Mouse (Mus musculus): Measurements from ENCODE around the gene Tuba8. TPM values are rescaled to one million over a fixed set of nuclear protein-coding genes. Genes with fewer than 3 reads are reported as not detected.
A peak's percentile ranks its signal among the peaks of the same experiment; 100 is the strongest.

Gene Tuba8
- polyA plus RNA-seq, 1 experiment = 0.20 TPM

DNA sequence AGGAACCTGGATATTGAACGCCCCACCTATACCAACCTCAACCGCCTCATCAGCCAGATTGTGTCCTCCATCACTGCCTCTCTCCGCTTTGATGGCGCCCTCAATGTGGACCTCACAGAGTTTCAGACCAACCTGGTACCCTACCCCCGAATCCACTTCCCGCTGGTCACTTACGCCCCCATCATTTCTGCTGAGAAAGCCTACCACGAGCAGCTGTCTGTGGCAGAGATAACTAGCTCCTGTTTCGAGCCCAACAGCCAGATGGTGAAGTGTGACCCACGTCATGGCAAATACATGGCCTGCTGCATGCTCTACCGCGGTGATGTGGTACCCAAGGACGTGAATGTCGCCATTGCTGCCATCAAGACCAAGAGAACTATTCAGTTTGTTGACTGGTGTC is 12.5 kb downstream of the Tuba8 start:
- WGBS = 96% methylated on average over 14 of the region's 14 CpGs
- no peak for DNase-seq (ENCODE audit: low read depth, low spot score)

DNA sequence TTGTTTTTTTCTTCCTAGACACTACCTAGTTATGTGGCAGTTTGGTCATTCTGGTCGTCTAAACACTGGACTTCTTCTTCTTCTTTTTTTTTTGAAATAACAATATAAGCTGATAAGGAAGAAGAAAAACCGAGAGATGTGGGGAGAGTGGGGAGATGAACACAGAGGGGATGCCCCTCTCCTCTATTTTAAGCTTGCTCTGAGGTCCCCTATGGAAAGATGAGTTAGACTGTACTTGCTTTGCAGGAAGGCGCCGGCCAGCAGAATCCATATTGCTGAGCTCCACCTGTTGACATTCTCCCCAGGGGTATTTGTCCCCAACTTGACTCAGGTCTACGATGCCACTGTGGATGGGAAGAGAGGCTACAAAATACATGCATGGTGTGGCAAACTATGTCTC is 13.6 kb downstream of the Tuba8 start:
- DNase-seq (ENCODE audit: low read depth, low spot score) = no peak
- 66% methylated on average over 5 of the region's 5 CpGs for WGBS

DNA sequence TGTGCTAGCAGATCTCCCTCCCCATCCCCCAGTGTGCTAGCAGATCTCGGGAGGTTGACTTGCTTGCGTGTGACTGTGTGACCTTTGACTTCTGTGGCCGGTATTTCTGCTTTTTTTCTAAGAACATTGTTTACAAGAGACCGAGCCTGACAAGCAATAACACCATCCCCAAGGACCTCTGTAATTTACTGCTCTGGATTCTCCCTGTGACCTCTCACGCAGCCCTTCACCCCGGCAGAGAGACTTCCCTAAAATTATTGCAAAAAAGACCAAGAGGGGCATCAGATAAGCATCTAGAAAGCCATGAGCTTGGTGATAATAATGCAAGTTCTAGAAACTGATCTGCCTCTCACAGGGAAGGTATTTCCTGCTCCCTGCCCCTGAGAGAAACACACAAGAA is 14.5 kb downstream of the Tuba8 start:
- WGBS = 12% methylated on average over 6 of the region's 6 CpGs
- no peak for DNase-seq (ENCODE audit: low read depth, low spot score)

DNA sequence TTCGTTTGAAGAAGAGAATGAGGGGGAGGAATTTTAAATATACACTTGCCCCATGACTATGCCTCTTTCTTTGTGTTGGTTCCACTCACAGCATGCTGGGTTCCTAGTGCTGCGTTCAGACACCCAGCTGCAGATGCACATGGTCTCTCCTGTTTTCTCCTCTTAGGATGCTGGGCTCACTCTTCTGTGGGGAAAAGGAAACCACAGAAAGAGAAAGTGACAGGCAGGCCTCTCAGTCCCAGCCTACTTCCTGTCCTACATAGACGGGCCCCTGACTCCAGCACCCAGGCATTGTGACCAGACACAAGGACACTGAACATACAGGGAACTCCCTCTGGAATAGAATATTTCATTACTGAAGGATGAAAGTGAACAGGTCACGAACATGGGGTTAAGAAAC is 15.5 kb downstream of the Tuba8 start:
- 57% methylated on average over 4 of the region's 4 CpGs for WGBS
- DNase-seq (ENCODE audit: low read depth, low spot score) = no peak

DNA sequence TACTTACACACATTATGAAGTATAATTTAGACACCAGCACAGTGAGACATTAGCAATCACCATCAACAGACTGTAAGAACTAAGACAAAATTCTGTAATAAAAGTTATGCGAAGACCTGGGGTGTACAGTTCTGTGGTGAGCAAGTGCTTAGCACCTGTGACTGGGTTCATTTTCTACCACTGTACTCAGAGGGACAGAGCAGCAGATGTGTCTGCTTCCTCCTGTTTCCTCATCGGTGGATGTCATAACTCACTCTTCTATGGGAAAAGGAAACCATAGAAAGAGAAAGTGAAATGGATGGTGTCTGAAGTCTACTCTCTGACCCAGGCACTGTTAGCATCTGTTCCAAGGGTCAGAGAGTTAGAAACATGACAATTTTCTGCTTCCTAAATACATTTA is 16.2 kb downstream of the Tuba8 start:
- 44% methylated on average over 2 of the region's 2 CpGs for WGBS
- no peak for DNase-seq (ENCODE audit: low read depth, low spot score)

DNA sequence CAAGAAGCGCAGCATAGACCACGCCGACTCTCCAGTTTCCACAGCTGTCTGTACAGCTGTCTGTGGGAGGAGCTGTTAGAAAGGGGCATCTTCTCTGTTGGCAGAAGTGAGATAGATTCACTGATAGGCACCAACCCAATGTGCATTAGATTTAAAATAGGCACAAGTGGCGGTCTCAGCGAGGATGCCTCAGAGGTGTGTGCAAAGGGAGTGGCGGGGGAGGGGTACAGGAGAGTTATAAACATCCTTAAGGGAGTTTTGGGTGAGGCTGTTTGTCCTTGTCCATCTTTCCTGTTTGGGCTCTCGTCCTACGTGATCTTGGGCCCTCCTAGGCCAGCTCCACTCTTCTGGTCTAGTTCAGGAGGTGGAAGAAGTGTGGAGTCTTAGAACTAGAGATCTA is 17.9 kb downstream of the Tuba8 start:
- DNase-seq (ENCODE audit: low read depth, low spot score) = no peak
- 41% methylated on average over 8 of the region's 8 CpGs for WGBS

DNA sequence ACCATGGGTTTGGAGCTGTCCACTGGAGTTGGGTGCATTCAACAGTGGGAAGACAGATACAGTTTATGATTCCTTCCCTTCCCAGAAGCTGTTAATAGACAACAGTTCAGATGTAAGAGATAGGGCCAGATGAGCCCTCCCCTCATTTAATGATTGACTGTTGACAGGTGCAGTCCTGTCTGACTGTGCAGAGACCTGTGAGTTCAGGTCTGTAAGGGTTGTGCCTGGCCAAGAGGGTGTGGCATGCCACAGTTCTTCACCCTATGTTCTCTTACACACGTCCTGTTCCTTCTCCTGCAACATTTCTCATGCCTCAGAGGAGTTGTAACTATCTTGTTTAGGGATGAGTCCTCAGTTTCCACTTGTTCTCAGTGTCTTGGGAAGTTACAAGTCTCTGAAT is 22.2 kb downstream of the Tuba8 start:
- WGBS = 30% methylated on average over 1 of the region's 1 CpGs
- no peak for DNase-seq (ENCODE audit: low read depth, low spot score)

DNA sequence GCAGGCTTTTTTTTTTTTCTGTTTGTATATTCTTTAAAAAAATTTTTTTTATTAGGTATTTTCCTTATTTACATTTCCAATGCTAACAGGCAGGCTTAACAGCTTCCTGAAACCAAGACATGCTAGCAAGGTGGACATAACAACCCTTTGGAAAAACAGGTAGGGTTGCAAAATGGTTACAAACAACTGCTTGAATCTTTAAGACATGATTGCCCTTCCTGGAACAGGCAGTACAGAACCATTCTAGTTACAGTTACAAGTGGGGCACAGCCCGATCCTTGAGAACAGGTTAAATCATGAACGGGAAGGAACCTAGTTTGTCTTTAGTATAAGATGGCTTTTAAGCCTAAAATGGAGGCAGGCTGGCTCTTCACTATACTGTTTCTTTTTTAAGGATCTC is 25.9 kb downstream of the Tuba8 start:
- no peak for DNase-seq (ENCODE audit: low read depth, low spot score)
- WGBS = 59% methylated on average over 2 of the region's 2 CpGs

DNA sequence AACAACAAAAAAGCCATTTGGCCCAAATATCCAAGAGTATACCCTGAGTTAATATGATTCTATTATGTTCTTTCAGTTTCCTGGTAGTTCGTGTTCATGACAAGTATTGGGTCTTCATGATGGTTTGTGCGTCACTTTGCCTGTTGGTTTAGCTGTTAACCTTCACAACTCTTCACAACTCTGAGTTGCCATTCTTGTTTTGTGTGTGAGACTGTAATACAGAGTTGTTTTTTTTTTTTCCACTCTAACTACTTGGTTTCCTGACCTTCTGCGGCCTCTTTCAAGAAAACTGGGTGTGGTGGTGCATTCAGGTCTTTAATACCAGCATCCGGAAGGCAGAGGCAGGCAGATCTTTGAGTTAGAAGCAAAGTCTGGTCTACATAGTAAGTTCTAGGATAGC is 27.7 kb downstream of the Tuba8 start:
- no peak for DNase-seq (ENCODE audit: low read depth, low spot score)
- 95% methylated on average over 4 of the region's 4 CpGs for WGBS

DNA sequence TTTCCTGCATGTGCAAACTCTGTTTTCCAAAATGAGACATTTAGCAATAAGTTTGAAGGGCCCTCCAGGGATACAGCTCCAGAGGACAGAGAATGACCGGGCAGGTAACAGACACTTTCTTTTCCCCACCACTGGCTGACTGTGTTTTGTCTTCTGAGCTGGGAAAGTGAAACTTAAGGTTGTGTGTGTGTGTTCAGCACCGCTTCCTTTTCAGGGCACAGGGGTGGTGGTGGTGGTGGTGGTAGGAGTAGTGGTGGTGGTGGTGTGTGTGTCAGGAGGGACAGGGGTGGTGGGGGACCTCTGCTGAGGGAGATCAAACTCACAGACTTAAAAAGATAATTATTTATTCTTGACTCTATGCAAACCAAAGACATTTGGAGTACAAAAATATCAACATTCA is 31.3 kb downstream of the Tuba8 start:
- DNase-seq (ENCODE audit: low read depth, low spot score) = no peak
- WGBS = 74% methylated on average over 2 of the region's 2 CpGs

DNA sequence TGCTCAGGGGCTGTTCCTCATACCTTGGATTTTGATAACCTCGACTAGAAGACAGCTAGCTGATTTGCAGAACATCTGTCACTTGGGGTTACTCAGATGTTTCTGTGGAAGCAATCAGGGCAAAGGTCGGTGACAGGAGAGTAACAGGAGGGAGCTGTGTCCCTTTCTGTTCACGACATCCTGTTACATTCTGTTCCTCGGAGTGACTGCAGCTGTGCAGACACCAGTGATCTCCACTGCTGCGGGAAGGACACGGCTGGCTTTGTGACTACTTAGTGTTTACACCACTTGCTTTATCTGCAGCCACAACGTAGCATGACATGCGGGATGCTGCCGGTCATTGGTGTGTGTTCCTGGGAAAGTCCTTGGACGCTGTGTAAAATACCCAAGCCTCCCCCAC is 32.7 kb downstream of the Tuba8 start:
- 41% methylated on average over 10 of the region's 10 CpGs for WGBS
- no peak for DNase-seq (ENCODE audit: low read depth, low spot score)

DNA sequence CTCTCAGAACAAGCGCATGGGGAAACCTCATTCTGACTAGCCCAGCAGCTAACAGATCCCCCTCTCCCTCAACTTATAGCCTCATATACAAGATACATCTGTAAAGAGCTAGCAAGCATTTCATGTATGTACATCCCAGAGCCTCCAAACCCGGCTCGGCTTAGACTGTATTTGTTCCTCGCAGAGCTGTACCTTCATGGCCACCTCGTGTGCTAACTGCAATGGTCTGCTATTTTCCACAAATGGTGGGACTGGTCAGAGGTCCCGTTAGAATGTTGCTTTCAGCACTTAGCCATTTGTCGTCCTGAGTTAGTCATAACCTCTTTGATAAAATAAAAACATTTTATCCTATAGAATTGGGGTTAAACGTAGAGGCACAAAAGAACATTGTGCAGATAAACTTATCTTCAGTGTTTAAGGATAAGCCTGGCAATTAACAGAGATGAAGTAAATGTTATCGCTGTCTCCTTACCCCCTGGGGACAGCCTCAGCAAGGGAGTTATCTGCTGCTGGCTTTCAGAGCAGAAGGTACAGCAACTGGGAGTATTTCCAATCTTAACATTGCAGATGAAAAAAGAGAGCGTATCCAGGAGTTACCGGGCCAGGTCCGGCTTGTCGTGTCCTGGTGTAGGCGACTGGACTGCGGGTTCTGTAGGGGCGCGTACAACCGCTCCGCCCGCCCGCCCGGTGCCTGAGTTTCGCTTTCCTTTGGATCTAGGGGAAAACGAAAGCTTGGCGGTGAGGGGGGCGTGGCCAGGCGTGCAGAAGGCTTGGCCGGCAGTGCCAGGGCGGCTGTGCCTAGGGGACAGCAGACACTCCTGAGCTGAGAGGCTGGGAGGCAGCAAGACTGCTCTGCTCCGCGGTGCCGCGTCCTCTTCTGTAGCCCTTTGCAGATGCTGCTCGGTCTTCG is 34.9 kb downstream of the Tuba8 start, which contains the start of gene Usp18:
TSS of gene Usp18 (plus strand) at position 780 of the 910 bp plus-strand sequence.
- DNase-seq (ENCODE audit: low read depth, low spot score) = peak; percentile 65
- WGBS = 3% methylated on average over 35 of the region's 35 CpGs

DNA sequence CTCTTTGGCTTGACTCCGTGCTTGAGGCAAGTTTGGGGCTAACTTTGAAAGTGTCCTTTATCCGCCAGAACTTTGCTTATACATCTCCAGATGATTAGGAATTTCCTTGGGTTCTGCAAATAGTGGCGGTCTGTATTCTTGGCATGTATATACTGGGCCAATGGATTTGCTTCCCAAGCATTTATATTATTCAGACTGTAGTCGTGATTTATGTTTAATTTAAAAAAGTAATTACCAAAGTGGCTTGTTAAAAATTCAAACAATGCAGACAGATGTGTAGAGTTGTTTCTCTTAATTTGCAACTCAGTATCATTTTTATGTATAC is 35.5 kb downstream of the Tuba8 start:
- no peak for DNase-seq (ENCODE audit: low read depth, low spot score)
- 7% methylated on average over 4 of the region's 4 CpGs for WGBS

DNA sequence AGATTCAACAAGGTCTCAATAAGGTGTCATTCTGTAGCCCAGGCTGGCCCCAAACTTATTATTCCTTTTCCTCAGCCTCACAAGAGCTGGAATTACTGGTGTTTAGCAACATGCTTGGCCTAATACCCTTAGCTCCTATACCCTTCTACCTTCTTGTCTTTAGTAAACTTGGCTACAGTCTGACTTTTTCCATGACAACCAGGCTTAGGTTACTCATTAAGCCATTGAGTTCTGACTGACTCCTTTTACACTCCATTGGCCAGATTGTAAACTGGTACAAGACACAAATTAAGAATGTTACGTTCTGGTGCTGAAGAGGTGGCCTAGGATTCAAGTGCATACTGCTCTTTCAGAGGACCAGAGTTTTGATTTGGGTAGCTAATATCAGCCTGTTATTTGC is 39.9 kb downstream of the Tuba8 start:
- no peak for DNase-seq (ENCODE audit: low read depth, low spot score)
- 30% methylated on average over 1 of the region's 1 CpGs for WGBS

DNA sequence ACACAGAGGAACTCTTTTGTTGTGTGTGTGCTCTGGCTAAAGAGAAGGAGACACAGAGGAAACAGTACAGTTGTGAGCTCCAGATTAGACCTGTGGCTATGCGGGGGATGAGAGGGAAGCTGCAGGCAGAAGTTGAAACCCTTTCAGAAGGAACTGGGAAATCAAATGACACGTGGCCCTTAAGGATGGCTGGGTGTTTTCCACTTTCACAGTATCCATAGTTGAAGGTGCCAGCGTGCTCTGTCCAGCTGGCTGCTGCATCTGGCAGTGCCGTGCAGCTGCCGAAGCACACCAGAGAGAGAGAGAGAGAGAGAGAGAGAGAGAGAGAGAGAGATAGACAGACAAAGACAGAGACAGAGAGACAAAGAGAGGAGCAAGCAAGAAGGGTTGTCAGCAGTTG is 40.8 kb downstream of the Tuba8 start:
- 66% methylated on average over 5 of the region's 5 CpGs for WGBS
- DNase-seq (ENCODE audit: low read depth, low spot score) = no peak

DNA sequence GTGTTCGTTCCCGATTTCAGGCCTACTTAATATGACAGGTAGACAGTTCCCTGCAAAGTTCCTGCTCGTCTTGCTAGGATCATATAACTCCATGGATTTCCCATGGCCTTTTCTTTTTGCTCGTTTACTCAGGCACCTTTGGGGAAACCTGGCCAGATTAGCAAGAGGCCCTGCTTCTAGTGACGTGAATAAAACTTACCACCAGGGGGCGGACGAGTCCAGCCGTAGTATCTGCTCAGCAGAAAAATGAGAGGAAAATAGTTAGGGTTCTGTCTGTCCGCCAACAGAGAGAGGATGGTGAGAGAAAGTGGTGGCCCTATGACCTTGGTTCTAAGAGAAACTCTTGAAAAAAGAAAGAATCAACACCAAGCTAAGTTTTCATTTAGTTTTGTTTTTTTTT is 50.1 kb downstream of the Tuba8 start:
- no peak for DNase-seq (ENCODE audit: low read depth, low spot score)
- 30% methylated on average over 9 of the region's 9 CpGs for WGBS

DNA sequence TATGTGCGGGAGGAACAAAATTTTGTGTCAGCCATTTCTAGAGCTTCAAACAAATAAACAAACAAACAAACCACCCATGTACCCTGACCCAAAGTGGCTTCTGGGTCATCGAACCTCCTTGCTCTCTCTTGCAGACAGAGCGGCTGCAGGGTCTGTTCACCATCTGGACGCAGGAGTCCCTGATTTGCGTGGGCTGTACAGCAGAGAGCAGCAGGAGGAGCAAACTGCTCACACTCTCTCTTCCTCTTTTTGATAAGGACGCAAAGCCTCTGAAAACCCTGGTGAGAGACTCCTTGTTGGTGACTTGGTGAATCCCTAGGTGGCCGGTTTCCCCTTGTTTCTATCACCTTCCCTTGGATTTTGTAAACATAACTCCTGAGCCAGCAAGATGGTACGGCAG is 50.7 kb downstream of the Tuba8 start:
- 76% methylated on average over 8 of the region's 8 CpGs for WGBS

DNA sequence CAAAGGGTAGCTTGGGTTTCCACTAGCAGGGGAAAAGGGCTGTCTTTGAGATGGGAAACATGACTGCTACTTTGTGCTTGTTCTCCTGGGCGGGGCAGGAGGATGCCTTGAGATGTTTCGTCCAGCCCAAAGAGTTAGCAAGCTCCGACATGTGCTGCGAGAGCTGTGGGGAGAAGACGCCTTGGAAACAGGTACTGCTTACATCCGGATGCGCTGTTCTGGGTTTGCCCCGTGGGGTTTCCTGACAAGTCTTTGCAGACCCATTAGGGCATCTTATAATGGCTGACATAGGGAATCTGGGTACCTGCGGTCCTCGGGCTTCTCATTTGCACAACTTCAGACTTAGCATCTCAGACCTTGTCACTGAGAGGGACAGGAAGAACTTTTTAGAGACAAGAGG is 51.5 kb downstream of the Tuba8 start:
- 90% methylated on average over 10 of the region's 10 CpGs for whole genome bisulfite sequencing

More for the DNA sequence above, 50.7 kb downstream of the Tuba8 start:
- DNase-seq (ENCODE audit: low read depth, low spot score) = no peak

DNA sequence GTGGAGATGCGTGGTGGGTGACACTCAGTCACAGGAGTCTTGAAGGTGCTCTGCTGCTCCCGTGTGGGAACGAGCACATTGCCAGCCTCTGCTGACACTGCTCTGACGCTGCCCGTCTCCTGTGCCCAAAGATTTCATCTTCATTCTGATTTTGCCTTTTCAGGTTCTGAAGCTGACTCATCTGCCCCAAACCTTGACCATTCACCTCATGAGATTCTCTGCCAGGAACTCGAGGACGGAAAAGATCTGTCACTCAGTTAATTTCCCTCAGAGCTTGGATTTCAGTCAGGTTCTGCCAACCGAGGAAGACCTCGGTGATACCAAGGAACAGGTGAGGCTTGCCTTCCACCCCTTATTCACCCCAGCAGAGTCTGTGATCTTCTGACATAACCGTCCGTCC is 52.0 kb downstream of the Tuba8 start:
- WGBS = 86% methylated on average over 11 of the region's 11 CpGs
- DNase-seq (ENCODE audit: low read depth, low spot score) = no peak

More for the DNA sequence above, 51.5 kb downstream of the Tuba8 start:
- no peak for DNase-seq (ENCODE audit: low read depth, low spot score)

DNA sequence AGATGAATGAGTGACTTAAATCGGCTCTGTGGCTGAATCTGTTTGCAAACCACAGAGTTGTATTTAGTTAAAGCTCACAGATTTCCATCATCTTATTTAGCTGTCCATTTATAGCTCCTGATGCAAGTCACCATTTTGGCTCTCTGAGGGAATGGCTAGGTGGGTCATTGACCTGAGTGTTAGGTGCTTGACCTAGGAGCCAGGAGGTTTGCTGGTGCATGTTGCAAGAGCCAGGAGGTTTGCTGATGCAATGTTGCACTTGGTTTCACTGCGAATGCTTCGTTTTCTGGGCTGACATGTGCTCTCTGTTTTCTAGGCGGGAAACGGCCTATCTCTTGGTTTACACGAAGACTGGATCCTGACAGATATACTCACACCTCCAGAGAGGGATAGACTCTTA is 59.7 kb downstream of the Tuba8 start:
- DNase-seq (ENCODE audit: low read depth, low spot score) = no peak
- WGBS = 89% methylated on average over 6 of the region's 6 CpGs

DNA sequence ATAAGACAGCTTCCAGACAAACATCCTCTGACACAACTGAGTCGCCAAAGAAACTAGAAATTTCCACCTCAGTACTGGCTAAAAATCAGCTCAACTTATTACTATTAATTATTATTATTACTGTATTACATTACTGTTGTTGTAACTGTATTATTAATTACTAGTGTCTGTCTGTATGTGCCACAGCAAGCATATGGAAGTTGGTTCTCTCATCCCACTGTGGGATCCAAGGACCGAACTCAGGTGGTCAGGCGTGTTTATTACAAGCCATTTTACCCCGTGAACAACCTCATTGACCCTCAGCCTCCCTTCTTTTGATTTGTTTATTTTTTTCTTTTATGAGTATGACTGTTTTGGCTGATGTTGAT is 61.2 kb downstream of the Tuba8 start:
- no peak for DNase-seq (ENCODE audit: low read depth, low spot score)
- 14% methylated on average over 4 of the region's 4 CpGs for WGBS

Data from large intestine, adult 2 months (tissue).